Mouse (Mus musculus) spleen, postnatal 4 days (tissue): ENCODE data around the gene Htr1d.

Source experiments
- DNase-seq, 2 experiments: peaks; one replicate each; pipeline ENCODE4 v3.0.0; 2022; ENCODE audit warnings: low spot score in 2 of 2

Gene Htr1d

DNA sequence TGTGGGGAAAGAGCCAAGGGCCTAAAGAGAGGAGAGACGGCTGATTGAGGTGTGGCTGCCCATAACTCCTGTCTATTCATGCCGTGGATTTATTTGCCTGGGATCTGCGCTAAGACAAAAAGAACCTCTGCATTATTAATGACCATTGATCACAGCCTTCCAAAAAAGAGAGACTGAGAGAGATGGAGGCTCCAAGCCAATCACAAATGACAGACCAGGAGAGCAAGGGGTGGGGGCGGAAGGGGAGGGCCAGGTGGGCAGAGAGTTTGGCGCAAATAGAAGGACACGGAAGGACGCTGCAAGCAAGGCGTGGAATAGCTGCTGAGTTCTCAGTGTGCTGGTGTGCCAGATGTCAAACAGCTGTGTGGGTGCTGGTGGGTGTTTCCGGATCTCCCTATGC lies at the start of gene Htr1d:
Gene Htr1d (plus strand): TSS at position 301 of the 400 bp plus-strand sequence.
- no peak for DNase-seq

DNA sequence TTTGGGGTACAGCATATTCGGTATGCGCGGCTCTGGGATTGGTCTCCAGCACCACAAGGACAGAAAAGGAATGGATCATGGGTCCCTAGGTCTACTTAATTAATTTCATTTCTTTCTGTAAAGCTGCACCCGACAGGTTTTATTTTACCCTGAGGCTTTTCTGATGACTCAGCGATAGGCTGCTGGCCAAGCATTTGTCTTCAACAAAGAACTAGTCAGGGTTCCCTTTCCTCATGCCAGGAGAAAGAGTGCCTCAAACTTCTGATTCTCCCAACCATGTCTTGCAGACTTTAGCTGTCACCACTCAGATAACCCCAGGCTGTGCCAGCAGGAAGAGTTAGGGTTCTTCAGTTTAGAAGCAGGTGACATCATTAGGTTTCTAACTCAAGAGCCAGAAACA lies 46.3 kb upstream of the Htr1d start:
- no peak for DNase-seq

DNA sequence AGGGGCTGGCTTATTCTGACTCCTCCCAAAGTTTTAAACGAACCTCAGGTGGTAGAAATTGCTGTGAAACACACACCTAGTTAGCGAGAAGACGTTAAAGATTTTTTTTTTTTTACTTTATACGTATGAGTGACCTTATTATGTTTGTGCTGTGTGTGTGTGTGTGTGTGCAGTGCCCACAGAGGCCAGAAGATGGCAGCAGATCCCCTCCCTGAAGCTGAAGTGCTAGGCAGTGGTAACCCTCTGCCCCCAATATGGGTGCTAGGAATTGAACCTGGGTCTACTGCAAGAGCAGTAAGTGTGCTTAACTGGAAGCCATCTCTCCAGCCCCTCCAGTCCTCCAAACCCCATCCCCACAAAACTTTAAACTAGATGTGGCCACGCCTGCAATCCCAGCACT lies 40.3 kb upstream of the Htr1d start:
- no peak for DNase-seq

DNA sequence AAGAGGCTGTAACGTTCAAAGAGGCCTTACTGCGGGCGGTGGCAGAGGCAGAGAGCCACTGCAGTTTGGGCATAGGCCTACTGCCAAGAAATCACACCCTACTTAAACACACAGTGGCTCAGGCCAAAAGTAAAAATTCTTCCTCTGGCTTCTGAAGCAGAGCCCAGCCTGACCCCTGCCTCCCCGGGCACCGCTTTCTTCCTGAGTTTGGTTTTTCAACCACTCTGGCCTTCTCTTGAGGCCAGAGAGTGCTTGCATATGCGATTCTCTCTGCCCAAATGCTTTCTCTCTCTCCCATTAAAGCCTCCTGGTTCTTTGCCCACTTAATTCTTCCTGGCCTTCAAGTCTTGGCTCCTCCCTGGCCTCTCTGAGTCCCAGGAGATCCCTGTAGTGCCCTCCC lies 39.5 kb upstream of the Htr1d start:
- DNase-seq = no peak

DNA sequence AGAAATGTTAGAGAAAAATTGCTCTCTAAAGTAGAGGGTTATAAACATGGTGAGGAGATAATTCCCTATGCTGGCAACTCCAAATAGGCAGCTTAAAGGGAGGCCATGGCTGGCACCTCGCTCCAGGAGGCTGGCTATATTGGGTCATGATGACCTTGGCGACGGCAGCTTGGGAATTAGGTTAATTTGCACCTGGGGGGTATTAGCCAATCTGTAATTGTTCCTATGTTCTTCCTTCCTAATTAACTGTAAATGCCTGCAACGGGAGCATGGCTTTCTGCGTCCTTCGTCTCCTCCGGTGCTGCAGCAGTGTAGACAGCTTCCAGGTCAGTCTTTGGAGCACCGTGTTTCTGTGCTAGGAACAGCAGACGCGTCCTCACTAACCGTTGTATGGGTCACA lies 36.1 kb upstream of the Htr1d start:
- DNase-seq = no peak

DNA sequence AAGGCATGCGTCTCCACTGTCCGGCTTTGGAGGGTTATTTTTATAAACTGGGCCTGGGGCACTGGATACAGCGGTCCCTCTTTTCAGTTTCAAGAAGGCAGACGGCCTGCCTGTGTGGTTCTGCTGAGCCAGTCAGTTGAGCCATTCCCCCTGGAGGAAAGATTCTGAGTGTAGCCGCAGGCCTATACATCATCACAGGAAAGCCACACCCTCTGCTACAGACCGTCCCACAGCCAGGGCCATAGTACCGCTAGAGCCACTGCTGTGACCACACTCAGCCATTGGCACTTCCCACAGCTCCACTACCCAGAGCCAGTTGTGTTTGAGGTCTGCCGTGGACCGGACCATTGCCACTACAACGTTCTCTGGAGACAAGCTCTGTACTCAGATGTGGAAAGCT lies 21.5 kb upstream of the Htr1d start:
- DNase-seq = no peak

DNA sequence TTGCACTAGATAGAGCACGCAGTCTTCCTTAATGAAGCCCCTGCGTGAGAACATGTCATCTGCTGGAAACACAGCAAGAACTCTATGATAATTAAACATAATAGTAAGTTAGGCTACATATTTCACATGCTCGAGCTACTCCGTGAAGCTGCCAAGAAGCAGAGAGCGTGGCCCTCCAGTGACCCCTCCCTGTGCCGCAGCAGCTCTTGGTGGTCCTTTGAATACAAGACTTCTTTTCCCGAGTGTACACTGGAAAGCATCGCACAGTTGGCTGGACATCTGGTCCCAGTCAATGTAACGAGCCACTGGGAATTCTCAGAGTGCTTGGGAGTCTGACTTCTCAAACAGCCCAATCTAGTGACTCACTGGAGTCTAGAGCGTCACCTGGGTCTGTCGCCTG lies 15.5 kb upstream of the Htr1d start:
- DNase-seq = no peak

DNA sequence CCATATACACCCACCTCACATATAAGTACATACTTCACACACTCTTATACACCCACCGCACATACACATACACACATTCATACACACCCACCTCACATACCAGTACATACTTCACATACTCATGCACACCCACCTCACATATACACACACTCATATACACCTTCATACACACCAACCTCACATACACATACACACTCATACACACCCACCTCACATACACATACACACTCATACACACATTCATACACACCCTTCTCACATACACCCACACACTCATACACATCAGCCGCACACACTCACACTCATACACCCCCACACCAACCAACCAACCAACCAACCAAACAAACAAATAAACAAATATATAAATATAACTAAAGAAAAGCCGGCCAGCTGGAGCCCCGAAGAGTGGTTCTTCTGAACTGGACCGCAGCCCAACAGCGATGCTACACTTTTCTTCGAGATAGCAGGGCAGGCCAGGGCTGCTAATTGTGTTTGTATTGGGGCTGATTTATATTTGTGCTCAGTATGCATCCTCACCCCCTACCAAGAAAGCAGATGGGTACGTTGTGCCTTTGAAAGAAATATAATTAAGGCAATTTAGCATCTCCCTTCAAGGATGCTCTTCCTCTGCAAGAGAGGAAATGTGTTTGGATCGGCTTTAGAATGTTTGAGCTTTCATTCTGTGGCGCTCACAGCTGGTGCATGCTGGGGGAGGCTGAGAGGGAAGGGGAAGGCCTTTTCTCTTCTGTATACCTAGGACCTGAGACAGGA lies 11.1 kb upstream of the Htr1d start:
- DNase-seq = no peak

DNA sequence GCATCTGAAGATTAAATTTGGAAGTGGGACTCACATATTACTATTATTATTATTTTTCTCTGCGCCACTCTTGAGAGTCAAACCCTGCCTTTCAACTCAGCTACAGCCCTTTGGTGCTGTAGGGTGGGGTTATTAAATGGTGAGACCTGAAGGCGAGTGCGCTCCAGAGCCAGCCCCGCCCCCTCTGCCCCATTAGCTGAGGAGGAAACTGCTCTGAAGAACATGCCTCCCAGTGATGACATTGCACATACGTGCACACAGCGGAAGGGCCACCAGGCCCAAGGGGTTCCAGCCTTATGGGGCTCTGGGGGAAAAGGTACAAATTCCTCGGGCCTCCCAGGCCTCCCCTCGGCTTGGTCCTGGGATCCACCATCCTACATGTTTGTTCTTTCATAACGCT lies 7.8 kb upstream of the Htr1d start:
- DNase-seq = no peak

DNA sequence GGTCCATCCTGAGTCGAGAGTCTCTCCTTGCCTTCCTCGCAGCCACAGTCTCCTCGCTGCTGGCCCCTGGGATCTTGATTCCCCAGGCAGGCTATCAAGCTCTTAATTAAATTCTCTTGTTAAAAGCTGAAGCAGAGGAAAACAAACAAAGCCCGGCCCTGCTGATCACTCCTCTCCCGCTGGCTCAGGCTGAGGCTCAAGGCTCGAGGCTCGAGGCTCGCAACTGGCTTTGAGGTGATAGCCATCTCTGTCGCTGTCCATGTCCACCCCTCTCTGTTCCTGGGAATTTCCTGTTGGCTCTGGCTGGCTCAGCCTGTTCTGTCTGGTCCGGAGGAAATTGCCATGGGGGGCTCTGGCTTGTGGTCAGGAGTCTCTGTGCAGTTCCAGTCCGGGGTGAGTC lies 4.4 kb upstream of the Htr1d start:
- no peak for DNase-seq

DNA sequence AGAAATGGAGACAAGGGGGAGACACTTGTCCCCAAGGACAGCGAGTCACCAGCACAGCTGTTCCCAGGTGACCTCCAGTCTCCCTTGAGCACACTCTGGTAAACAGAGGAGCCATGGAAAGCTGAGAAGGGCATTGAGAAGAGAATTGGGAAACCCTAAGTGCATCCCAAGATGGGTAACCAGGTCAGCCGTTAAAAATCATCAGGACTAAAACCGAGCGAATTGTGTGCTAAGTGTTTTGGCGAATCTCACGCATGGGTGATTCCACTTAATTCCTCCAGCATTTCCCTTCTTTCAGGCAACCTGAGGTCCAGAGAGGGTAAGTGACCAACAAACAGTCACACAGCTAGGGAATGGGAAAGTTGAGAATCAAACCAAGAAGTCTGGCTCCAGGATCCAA lies 3.9 kb upstream of the Htr1d start:
- DNase-seq = no peak

DNA sequence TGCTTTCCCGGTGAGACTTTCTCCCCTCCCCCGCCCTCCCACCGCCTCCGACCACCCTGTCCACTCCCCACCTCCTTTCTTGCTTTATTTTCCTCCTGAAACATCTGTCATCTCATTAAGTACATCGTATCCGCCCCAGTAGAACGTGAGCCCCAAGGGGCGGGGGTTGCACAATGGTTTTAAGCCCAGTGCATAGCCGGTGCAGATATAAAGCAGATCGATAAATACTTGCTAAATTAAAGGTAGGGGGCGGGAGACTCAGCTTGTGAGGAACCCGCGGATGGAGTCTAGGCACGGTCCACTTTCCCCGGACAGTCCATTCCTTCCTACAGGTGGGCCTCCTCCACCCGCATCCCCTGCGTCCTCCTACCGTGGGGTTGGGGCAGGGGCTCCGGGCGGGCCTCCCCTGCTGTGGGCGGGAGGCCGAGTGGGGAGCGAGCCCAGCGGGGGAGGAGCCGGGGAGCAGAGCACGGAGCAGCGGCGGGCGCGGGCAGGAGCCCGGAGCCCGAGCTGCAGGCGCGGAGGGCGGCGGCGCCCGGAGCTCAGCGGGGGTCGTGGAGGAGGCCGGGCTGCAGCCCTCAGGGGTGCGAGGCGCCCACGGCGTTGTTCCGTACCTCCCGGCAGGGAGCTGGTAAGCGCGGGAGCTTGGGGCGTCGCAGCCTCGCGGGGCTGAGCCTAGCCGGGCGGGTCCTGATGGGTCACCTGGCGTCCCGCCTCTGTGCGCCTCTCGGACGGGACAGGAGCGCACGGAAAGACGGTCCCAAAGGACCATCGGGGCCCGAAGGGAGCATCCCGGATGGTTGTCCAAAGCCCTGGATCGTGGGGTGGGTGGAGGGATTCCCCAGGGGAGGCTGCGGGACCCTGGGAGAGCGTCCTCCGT lies 1.0 kb downstream of the Htr1d start:
- no peak for DNase-seq

DNA sequence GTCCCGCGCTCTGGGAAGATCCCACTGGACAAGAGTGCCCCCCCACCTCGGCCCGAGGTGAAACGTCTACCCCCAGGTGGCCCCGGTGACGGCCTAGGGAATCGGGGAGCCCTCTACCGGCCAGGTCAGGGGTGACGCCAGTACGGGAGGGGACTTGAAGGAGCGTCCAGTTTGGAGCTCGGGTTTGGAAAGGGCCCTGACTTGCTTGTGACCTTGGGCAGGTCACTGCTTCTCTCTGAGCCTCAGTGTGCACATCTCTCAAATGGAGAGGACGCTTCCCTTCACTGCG lies 1.6 kb downstream of the Htr1d start:
- no peak for DNase-seq

DNA sequence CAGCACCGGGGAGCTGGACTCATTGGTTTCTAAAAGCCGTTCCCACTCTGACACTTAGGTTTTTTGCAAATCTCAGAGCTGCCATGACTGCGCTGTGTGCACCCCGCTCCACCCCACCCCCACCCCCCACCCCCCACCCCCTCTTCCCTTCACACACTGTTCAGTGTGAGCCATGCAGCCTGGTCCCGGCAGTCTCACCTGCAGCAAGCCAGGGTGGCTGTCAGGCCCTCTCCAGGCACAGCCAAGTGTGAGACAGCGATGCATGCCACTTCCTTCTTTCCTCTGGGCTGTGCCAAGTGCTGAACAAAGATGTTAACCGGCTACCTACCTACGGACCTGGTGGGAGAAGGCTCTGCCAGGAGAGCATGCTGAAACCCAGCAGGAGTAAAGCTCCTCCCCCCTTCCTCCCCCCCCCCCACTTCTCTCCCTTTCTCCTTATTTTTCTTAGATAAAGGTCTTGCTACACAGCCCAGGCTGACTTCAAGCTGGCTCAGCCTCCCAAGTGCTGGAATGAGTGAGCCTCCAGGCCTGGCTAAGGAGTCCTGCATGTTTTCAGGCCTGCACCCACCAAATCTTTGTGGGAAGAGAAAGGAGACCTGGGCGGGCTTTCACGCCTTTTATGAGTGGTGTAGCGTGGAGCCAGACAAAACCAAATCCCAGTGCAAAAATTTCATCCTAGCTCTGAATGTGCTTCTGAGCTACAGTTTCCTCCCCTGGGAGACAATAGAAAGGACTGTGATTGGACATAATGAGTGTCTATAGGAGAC lies 7.5 kb downstream of the Htr1d start:
- no peak for DNase-seq

DNA sequence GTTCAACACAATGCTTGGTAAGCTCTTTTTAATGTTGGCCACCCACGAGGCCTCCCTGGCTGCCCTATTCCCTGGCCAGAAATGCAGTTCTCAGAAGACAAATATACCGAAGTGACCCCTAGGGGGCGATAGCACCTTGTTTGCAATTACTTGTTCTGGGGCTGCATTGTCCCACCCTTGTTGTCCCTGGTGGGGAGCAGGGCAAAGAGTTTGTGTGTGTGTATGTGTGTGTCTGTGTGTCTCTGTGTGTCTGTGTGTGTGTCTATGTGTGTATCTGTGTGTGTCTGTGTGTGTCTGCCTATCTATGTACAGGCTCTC lies 8.0 kb downstream of the Htr1d start:
- peak; percentile 45 to 75 for DNase-seq

DNA sequence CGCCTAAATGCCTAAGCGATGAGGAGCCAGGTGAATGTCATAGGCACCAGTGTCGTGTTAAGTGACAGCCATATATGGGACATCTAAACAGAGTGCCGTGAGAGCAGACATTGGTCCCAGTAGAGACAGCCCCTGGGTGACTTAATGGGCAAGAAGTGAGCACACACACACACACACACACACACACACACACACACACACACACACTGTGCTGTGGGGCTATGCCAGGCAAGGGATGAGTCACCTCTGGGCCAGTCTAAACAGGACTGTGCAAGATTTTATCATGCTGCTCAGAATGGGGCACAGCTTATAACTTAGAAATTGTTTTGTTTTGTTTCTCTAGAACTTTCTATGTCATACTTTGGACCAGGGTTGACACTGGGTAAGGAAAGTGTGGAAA lies 10.7 kb downstream of the Htr1d start:
- DNase-seq = no peak

DNA sequence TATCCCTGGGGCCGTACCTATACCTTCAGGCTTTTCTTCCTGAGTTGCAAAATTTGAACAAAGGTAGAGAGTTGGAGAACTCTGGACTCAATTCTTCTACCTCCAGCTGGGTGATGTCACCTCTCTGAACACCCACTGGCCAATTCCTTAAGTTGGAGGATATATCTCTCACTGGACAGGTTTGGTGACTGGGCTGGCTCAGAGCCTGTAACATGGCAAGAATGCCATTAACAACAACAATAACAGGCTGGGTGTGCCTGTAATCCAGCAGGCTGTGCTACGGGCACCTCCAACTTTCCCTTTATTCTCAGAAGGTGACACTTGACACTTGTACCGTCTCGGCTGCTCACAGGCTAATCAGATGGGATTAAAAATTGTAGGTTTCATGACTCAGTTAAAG lies 15.8 kb downstream of the Htr1d start:
- DNase-seq = no peak

DNA sequence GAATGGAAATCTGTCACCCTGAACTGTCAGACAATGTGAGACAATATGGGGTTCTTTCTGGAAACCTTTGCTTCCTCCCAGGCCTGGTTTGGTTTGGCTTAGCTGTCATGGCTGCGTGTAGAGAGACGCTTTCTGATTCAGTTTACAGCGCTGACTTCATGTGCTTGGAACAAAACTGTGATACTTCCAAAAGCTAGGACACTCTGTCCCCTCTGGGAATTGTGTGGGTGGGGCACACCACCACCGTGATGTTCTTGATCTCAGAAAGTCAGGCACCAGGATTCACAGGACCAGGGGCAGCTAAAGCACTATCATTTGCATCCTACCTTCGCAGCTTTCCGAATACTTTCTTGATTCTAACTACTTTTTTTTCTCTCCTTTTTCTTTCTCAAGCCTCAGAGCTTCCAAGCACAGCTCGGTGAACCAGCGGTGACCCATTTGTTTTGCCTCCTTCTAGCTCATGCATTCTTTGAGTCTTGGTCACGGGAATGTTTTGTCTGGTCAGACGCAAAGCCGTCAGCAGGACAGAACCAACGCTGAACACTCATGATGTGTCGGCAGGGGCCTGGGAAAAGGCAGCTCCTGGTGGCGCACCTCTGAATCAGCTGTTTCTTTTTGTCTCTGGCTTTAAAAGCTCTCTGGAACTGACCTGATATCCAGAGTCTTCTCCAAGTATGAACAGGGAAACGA lies 18.2 kb downstream of the Htr1d start:
- no peak for DNase-seq

DNA sequence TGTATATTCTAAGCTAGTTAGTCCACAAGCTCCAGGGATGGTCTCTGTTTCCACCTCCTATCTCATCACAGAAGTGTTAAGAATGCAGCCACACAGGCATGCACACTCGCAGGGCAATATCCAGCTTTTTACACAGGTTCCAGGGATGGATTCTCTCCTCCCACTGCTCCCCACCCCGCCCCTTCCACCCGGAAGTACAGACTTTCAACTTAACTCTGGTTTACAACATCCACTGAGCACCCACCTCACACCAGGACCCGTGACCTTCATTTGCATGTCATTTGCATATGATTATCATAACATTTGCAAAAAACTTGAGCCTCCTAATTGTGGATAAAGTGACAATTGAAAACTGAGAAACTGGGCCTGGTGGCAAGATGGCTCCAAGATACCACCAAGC lies 21.2 kb downstream of the Htr1d start:
- no peak for DNase-seq

DNA sequence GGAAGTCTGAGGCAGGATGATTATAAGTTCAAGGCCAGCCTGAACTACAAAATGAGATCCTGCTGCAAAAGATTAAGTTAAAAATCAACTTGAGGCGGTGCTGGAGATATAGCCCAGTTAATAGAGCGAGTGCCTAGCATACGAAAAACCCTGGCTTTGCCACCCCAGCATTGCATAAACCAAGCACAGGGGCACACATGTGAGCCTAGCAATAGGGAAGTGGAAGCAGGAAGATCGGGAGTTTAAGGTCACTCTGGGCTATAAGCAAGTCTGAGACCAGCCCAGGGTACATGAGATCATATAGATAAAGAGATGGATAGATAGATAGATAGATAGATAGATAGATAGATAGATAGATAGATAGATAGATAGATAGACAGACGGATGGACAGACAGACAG lies 26.5 kb downstream of the Htr1d start:
- no peak for DNase-seq

DNA sequence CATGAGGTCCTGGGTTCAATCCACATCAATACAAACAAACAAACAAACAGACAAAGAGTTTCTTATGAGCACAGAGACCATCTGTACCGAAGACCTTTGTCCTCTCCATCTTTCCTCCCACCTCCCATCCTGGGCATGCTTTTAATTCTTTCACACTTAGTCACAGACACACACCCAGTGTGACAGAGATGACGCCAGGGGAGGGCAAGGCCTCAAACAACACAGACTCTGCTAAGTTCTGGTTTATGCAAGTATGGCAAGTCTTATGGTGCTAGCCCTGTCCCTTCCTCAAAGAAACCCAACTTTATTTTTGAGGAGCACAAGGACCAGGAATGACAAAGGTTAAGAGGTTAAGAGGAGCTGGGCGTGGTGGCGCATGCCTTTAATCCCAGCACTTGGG lies 26.9 kb downstream of the Htr1d start:
- DNase-seq = no peak

DNA sequence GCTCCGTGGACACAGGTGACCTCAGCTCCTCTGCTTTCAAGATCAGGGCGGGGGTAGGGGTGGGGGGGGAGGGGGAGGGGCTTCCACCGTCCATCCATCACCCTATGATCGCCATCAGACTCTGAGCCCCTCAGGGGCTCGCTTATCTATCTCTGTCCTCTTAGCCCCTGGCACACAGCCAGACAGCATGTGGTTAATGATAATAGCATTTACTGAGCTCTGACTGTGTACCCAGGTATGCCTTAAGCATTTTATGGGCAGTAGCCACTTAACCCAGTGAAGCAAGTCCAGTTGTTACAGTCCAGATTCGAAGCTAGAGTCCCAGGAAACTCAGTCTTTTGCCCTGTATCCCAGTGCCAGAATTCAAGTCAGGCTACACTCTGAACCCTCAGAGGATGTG lies 28.2 kb downstream of the Htr1d start:
- no peak for DNase-seq
